Mouse (Mus musculus): ENCODE measurements around the gene Gna12.

- TF ChIP-seq CTCF (IDR thresholded peaks at IDR 0.05; ENCODE audit: borderline replicate concordance, extremely low read depth, insufficient read depth, insufficient read length) (no peak), POLR2A (IDR thresholded peaks at IDR 0.05; ENCODE audit: borderline replicate concordance, extremely low read depth, insufficient read depth, insufficient read length, poor library complexity, severe bottlenecking) (no peak)
Observed at GRCm38 (mm10) chr5:140711040-140711439, 119.2 kb downstream of the Gna12 start.
